Mouse (Mus musculus) midbrain, embryonic 14.5 days (tissue): ENCODE measurements at regions not wholly inside any gene's neighbourhood (a gene's known extent, or its start where the extent isn't known, plus 50 kb on each side); places are given as distances from the start of the nearest gene placed in this dataset.

ENCODE experiments used
- ATAC-seq: fragments of 200-750 bp; cut with Nextera tagmentation; 2 replicates; pipeline ENCODE4 v1.8.0; 2017; ENCODE audit warnings: moderate number of reproducible peaks, moderate library complexity; ENCODE audit not compliant: low FRiP score, low TSS enrichment
- DNase-seq: peaks from one replicate; pipeline ENCODE4 v3.0.0-alpha.2; 2015
- H3K27ac ChIP-seq: fragments of 300-500 bp; sonication (generic); replicated peaks from 2 replicates; pipeline ENCODE4 v1.5.1; 2014; ENCODE audit warnings: mild to moderate bottlenecking, low read depth, low read length, moderate library complexity
- H3K27me3 ChIP-seq: fragments of 300-500 bp; sonication (generic); 2 replicates; pipeline ENCODE4 v1.6.1; 2014; ENCODE audit warnings: low read length, control low read depth, mixed read lengths; ENCODE audit not compliant: control insufficient read depth, insufficient read depth
- H3K36me3 ChIP-seq: fragments of 300-500 bp; sonication (generic); 2 replicates; pipeline ENCODE4 v1.6.1; 2014; ENCODE audit warnings: low read length, control low read depth; ENCODE audit not compliant: control insufficient read depth, insufficient read depth
- H3K4me1 ChIP-seq: fragments of 300-500 bp; sonication (generic); 2 replicates; pipeline ENCODE4 v1.6.1; 2014; ENCODE audit warnings: mild to moderate bottlenecking, antibody characterized with exemption, low read length, control low read depth; ENCODE audit not compliant: control insufficient read depth, insufficient read depth
- H3K4me2 ChIP-seq: fragments of 300-500 bp; sonication (generic); 2 replicates; pipeline ENCODE4 v1.6.1; 2014; ENCODE audit warnings: mild to moderate bottlenecking, low read length, moderate library complexity
- H3K4me3 ChIP-seq: fragments of 300-500 bp; sonication (generic); replicated peaks from 2 replicates; pipeline ENCODE4 v1.5.1; 2014; ENCODE audit warnings: low read depth, low read length
- H3K9ac ChIP-seq: fragments of 300-500 bp; sonication (generic); replicated peaks from 2 replicates; pipeline ENCODE4 v1.6.1; 2014; ENCODE audit warnings: mild to moderate bottlenecking, low read length, moderate library complexity
- H3K9me3 ChIP-seq: fragments of 300-500 bp; sonication (generic); 2 replicates; pipeline ENCODE4 v1.6.1; 2016; ENCODE audit warnings: low read length, control low read depth, mixed read lengths; ENCODE audit not compliant: control insufficient read depth
- WGBS: fragments of 180-500 bp; shearing (Covaris S2); extraction: QIAGEN DNeasy Blood & Tissue Kit; methylation state at CpG from one replicate; pipeline ENCODE4 v1.1.7; 2014; 5-methylcytosine and 5-hydroxymethylcytosine counted together

GRCm38 (mm10) chr11:39350616-39351015, 1344.4 kb downstream of the Mat2b start:
- no peaks in the 10 kb centered on the region for H3K27me3 ChIP-seq
- ATAC-seq (no peak), DNase-seq (no peak)
- no peaks in the 10 kb centered on the region for H3K9me3 ChIP-seq
- no peaks in the 10 kb centered on the region for H3K36me3 ChIP-seq
- H3K27ac ChIP-seq, result no peak overlapping the region; the same call in 1 of the 2 replicates
- H3K4me2 ChIP-seq, result no peak overlapping the region
- 41% methylated on average over 1 of the region's 1 CpGs for WGBS
- no peaks in the 10 kb centered on the region for H3K4me1 ChIP-seq
- H3K4me3 ChIP-seq, result no peak overlapping the region
- H3K9ac ChIP-seq, result no peak overlapping the region
